Mouse (Mus musculus) embryonic facial prominence, embryonic 14.5 days (tissue): ENCODE measurements at regions not wholly inside any gene's neighbourhood (a gene's known extent, or its start where the extent isn't known, plus 50 kb on each side); places are given as distances from the start of the nearest gene placed in this dataset.
A peak's percentile ranks its signal among the peaks of the same experiment; 100 is the strongest.

Experiments used
- ATAC-seq: fragments of 200-750 bp; cut with Nextera tagmentation; 2 replicates; pipeline ENCODE4 v1.8.0; 2017; ENCODE audit warnings: low read depth, moderate number of reproducible peaks, moderate TSS enrichment
- DNase-seq: peaks from one replicate; pipeline ENCODE4 v3.0.0-alpha.2; 2015; ENCODE audit warnings: low spot score
- H3K27ac ChIP-seq: fragments of 300-500 bp; sonication (generic); replicated peaks from 2 replicates; pipeline ENCODE4 v1.5.1; 2014; ENCODE audit warnings: low read depth, mild to moderate bottlenecking, low read length, moderate library complexity
- H3K27me3 ChIP-seq: fragments of 300-500 bp; sonication (generic); replicated peaks from 2 replicates; pipeline ENCODE4 v1.6.1; 2014; ENCODE audit warnings: low read length; ENCODE audit not compliant: control insufficient read depth, insufficient read depth
- H3K36me3 ChIP-seq: fragments of 300-500 bp; sonication (generic); 2 replicates; pipeline ENCODE4 v1.6.1; 2014; ENCODE audit warnings: low read length, mixed read lengths; ENCODE audit not compliant: control insufficient read depth, insufficient read depth
- H3K4me1 ChIP-seq: fragments of 300-500 bp; sonication (generic); 2 replicates; pipeline ENCODE4 v1.6.1; 2014; ENCODE audit warnings: antibody characterized with exemption, low read length; ENCODE audit not compliant: control insufficient read depth, insufficient read depth
- H3K4me2 ChIP-seq: fragments of 300-500 bp; sonication (generic); 2 replicates; pipeline ENCODE4 v1.6.1; 2014; ENCODE audit warnings: low read depth, mild to moderate bottlenecking, low read length, moderate library complexity, mixed read lengths
- H3K4me3 ChIP-seq: fragments of 300-500 bp; sonication (generic); 2 replicates; pipeline ENCODE4 v1.5.1; 2014; ENCODE audit warnings: low read depth, mild to moderate bottlenecking, low read length
- H3K9ac ChIP-seq: fragments of 300-500 bp; sonication (generic); 2 replicates; pipeline ENCODE4 v1.6.1; 2014; ENCODE audit warnings: low read depth, mild to moderate bottlenecking, low read length, moderate library complexity, mixed read lengths
- H3K9me3 ChIP-seq: fragments of 300-500 bp; sonication (generic); 2 replicates; pipeline ENCODE4 v1.6.1; 2016; ENCODE audit warnings: low read length; ENCODE audit not compliant: control insufficient read depth
- WGBS: fragments of 180-500 bp; shearing (Covaris S2); extraction: QIAGEN DNeasy Blood & Tissue Kit; methylation state at CpG from one replicate; pipeline ENCODE4 v1.1.7; 2014; 5-methylcytosine and 5-hydroxymethylcytosine counted together

GRCm38 (mm10) chr8:26353476-26353875 lies 234.1 kb downstream of the Gm45692 start:
- no peak for DNase-seq
- H3K27me3 ChIP-seq, result no peaks in the 10 kb centered on the region
- H3K36me3 ChIP-seq, result no peaks in the 10 kb centered on the region
- H3K4me2 ChIP-seq, result no peak overlapping the region
- no peaks in the 10 kb centered on the region for H3K9me3 ChIP-seq
- ATAC-seq, result no peak
- H3K27ac ChIP-seq, result peak overlapping the region; percentile 83; the same call in 1 of the 2 replicates
- peaks cover 28% of the 10 kb centered on the region for H3K4me1 ChIP-seq
- H3K9ac ChIP-seq, result no peak overlapping the region
- H3K4me3 ChIP-seq, result no peak overlapping the region
- WGBS, result 57% methylated on average over 3 of the region's 3 CpGs

- H3K27ac ChIP-seq, result no peak overlapping the region
- H3K4me1 ChIP-seq, result peaks cover 28% of the 10 kb centered on the region
- H3K4me3 ChIP-seq, result no peak overlapping the region
- H3K36me3 ChIP-seq, result no peaks in the 10 kb centered on the region
- no peak for DNase-seq
- H3K27me3 ChIP-seq, result no peaks in the 10 kb centered on the region
- no peak for ATAC-seq
- WGBS, result 52% methylated on average over 4 of the region's 4 CpGs
- no peak overlapping the region for H3K4me2 ChIP-seq
- no peaks in the 10 kb centered on the region for H3K9me3 ChIP-seq
- H3K9ac ChIP-seq, result no peak overlapping the region
These were observed 235.2 kb downstream of the Gm45692 start for GRCm38 (mm10) chr8:26354516-26354915.

GRCm38 (mm10) chr8:26356801-26357200 lies 237.5 kb downstream of the Gm45692 start:
- ATAC-seq, result no peak
- Histone ChIP-seq H3K27ac (no peak overlapping the region), H3K27me3 (no peaks in the 10 kb centered on the region), H3K4me3 (no peak overlapping the region), H3K36me3 (no peaks in the 10 kb centered on the region), H3K4me1 (peaks cover 16% of the 10 kb centered on the region), H3K9me3 (no peaks in the 10 kb centered on the region), H3K4me2 (no peak overlapping the region), H3K9ac (no peak overlapping the region)
- no peak for DNase-seq
- WGBS, result 72% methylated on average over 8 of the region's 8 CpGs

GRCm38 (mm10) chr8:26358711-26359136 lies 239.4 kb downstream of the Gm45692 start:
- Histone ChIP-seq H3K27me3 (no peaks in the 10 kb centered on the region), H3K4me3 (no peak overlapping the region), H3K36me3 (no peaks in the 10 kb centered on the region), H3K27ac (no peak overlapping the region), H3K4me2 (no peak overlapping the region), H3K9ac (no peak overlapping the region), H3K9me3 (no peaks in the 10 kb centered on the region), H3K4me1 (no peaks in the 10 kb centered on the region)
- ATAC-seq, result no peak
- peak; percentile 48 for DNase-seq
- 56% methylated on average over 13 of the region's 13 CpGs for WGBS

- ATAC-seq, result no peak
- WGBS, result 91% methylated on average over 5 of the region's 5 CpGs
- no peak overlapping the region for H3K27ac ChIP-seq
- no peak overlapping the region for H3K4me3 ChIP-seq
- H3K4me1 ChIP-seq, result no peaks in the 10 kb centered on the region
- H3K9me3 ChIP-seq, result no peaks in the 10 kb centered on the region
- H3K9ac ChIP-seq, result no peak overlapping the region
- no peaks in the 10 kb centered on the region for H3K27me3 ChIP-seq
- no peak overlapping the region for H3K4me2 ChIP-seq
- no peak for DNase-seq
- H3K36me3 ChIP-seq, result no peaks in the 10 kb centered on the region
These were observed 243.0 kb downstream of the Gm45692 start for GRCm38 (mm10) chr8:26362366-26362765.

- WGBS, result 80% methylated on average over 4 of the region's 4 CpGs
- H3K27me3 ChIP-seq, result no peaks in the 10 kb centered on the region
These were observed 244.3 kb downstream of the Gm45692 start for GRCm38 (mm10) chr8:26363616-26364015.

GRCm38 (mm10) chr8:26364637-26365036 lies 245.3 kb downstream of the Gm45692 start:
- Histone ChIP-seq H3K27me3 (no peaks in the 10 kb centered on the region), H3K9me3 (no peaks in the 10 kb centered on the region), H3K4me3 (no peak overlapping the region), H3K27ac (no peak overlapping the region), H3K36me3 (no peaks in the 10 kb centered on the region), H3K4me2 (no peak overlapping the region), H3K9ac (no peak overlapping the region), H3K4me1 (no peaks in the 10 kb centered on the region)
- DNase-seq, result no peak
- ATAC-seq, result no peak
- WGBS, result 53% methylated on average over 4 of the region's 4 CpGs

More at GRCm38 (mm10) chr8:26363616-26364015, 244.3 kb downstream of the Gm45692 start:
- no peak overlapping the region for H3K4me2 ChIP-seq
- H3K36me3 ChIP-seq, result no peaks in the 10 kb centered on the region
- DNase-seq (no peak), ATAC-seq (no peak)
- no peaks in the 10 kb centered on the region for H3K4me1 ChIP-seq
- no peak overlapping the region for H3K27ac ChIP-seq
- H3K4me3 ChIP-seq, result no peak overlapping the region
- no peak overlapping the region for H3K9ac ChIP-seq
- H3K9me3 ChIP-seq, result no peaks in the 10 kb centered on the region

- no peak overlapping the region for H3K4me2 ChIP-seq
- no peak overlapping the region for H3K27ac ChIP-seq
- DNase-seq, result peak; percentile 51
- 35% methylated on average over 3 of the region's 3 CpGs for WGBS
- H3K4me1 ChIP-seq, result peaks cover 10% of the 10 kb centered on the region
- no peaks in the 10 kb centered on the region for H3K36me3 ChIP-seq
- H3K27me3 ChIP-seq, result no peaks in the 10 kb centered on the region
- H3K9me3 ChIP-seq, result peaks cover 11% of the 10 kb centered on the region
- no peak for ATAC-seq
- no peak overlapping the region for H3K9ac ChIP-seq
- no peak overlapping the region for H3K4me3 ChIP-seq
These were observed 261.3 kb downstream of the Gm45692 start for GRCm38 (mm10) chr8:26380668-26381067.

GRCm38 (mm10) chr8:26382426-26382825 lies 263.1 kb downstream of the Gm45692 start:
- H3K9ac ChIP-seq, result no peak overlapping the region
- DNase-seq (no peak), ATAC-seq (no peak)
- no peak overlapping the region for H3K4me2 ChIP-seq
- WGBS, result 88% methylated on average over 7 of the region's 7 CpGs
- H3K4me3 ChIP-seq, result no peak overlapping the region
- H3K36me3 ChIP-seq, result no peaks in the 10 kb centered on the region
- no peak overlapping the region for H3K27ac ChIP-seq
- peaks cover 6% of the 10 kb centered on the region for H3K9me3 ChIP-seq
- no peaks in the 10 kb centered on the region for H3K27me3 ChIP-seq
- peaks cover 10% of the 10 kb centered on the region for H3K4me1 ChIP-seq
